Mouse (Mus musculus): Measurements from ENCODE around the gene Col27a1. TPM values are rescaled to one million over a fixed set of nuclear protein-coding genes. Genes with fewer than 3 reads are reported as not detected.

The Col27a1 gene
- polyA plus RNA-seq, 1 experiment from 2014 or later: 25.8 TPM

DNA sequence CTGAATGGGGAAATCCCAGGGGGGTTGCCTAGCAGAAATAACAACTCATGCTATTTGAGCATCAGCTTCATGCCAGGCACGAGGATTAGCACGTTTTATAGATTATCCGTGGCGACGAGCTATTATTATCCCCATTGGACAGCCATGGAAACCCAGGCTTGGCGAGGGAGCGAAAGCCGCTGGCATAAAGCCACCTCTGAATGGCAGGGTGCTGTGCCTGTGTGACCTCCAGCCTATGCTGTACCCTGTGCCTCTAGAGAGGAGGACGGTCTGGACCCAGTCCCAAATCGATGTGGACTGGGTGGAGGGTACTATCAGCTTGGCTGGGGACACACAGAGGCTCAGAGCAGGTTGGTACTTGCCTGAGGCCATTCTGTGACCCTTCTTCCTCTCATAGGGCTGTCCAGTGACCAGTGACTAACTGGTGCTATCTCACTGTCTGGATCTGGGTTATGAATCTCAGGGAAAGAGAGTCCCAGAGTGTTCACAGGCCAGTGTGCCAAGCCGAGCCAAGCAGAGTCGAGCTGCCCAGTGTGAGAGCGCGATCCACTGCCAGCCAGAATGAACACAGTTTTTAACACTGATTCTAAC lies 16.3 kb downstream of the Col27a1 start:
- no peak for TF ChIP-seq CTCF (IDR thresholded peaks at IDR 0.05; ENCODE audit: low read depth)
- Histone ChIP-seq H3K4me1 (ENCODE audit: insufficient read depth) (peaks cover 16% of the 10 kb centered on the region), H3K27ac (ENCODE audit: low read depth) (no peak overlapping the region), H3K9me3 (ENCODE audit: low read depth, low read length) (no peaks in the 10 kb centered on the region), H3K9ac (no peak overlapping the region), H3K4me2 (no peak overlapping the region), H3K4me3 (ENCODE audit: low read depth, low read length) (no peak overlapping the region), H3K27me3 (ENCODE audit: insufficient read depth, low read length) (no peaks in the 10 kb centered on the region), H3K36me3 (ENCODE audit: insufficient read depth) (peaks cover 64% of the 10 kb centered on the region)
- ATAC-seq (ENCODE audit: insufficient read depth) (no peak), DNase-seq (no peak)
- WGBS: 93% methylated on average over 14 of the region's 14 CpGs

DNA sequence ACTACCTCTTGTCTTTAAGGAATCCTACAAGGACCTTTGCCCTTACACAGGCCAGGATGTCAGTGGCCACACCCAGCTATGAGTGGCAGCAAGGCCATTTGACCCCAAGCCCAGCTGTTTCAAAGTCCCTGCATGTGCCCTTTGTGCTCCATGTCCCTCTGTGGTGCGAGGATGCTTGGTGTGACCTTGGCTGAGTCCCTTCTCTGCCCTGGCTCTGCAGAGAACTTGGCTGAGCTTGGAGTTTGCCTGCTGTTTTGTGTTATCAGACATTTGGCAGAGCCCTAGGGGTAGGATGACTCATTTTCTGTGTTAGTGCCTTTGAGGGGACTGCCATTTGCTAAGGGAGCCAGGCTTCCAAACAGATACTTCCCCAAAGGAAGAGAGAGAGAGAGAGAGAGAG lies 17.3 kb downstream of the Col27a1 start:
- H3K4me3 ChIP-seq (ENCODE audit: low read depth, low read length): no peak overlapping the region
- H3K4me1 ChIP-seq (ENCODE audit: insufficient read depth): peaks cover 15% of the 10 kb centered on the region
- DNase-seq (peak; percentile 51), ATAC-seq (ENCODE audit: insufficient read depth) (no peak)
- H3K4me2 ChIP-seq: no peak overlapping the region
- H3K27ac ChIP-seq (ENCODE audit: low read depth): no peak overlapping the region
- H3K27me3 ChIP-seq (ENCODE audit: insufficient read depth, low read length): no peaks in the 10 kb centered on the region
- peaks cover 64% of the 10 kb centered on the region for H3K36me3 ChIP-seq (ENCODE audit: insufficient read depth)
- no peaks in the 10 kb centered on the region for H3K9me3 ChIP-seq (ENCODE audit: low read depth, low read length)
- no peak overlapping the region for H3K9ac ChIP-seq
- WGBS: 67% methylated on average over 1 of the region's 1 CpGs
- TF ChIP-seq CTCF (IDR thresholded peaks at IDR 0.05; ENCODE audit: low read depth): no peak

DNA sequence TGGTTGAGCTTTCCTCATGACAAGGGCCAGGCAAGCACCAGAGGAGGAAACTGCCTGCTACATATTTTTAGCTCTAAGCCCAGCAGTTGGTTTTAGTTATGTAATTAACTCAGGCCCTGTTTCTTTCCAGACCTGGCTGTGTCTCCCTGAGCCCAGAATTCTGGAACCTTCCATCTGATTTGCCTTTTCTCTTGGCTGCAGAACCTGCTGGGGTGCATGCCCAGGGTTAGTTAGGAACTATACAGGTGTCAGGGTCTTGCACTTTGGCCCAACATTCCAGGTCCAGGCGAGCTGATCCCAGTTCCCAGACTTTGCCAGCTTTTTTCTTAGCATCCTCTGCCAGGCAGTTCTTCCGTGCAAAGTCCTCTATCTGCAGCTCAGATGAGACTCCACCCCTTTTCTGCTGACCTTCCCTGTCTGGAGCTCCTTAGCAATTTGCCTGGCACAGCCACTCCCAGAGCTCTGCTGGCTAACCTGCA lies 18.8 kb downstream of the Col27a1 start:
- WGBS: 47% methylated on average over 2 of the region's 2 CpGs
- ATAC-seq (ENCODE audit: insufficient read depth): no peak
- TF ChIP-seq CTCF (IDR thresholded peaks at IDR 0.05; ENCODE audit: low read depth): no peak
- Histone ChIP-seq H3K36me3 (ENCODE audit: insufficient read depth) (peaks cover 72% of the 10 kb centered on the region), H3K9ac (no peak overlapping the region), H3K27me3 (ENCODE audit: insufficient read depth, low read length) (no peaks in the 10 kb centered on the region), H3K4me1 (ENCODE audit: insufficient read depth) (peaks cover 8% of the 10 kb centered on the region), H3K9me3 (ENCODE audit: low read depth, low read length) (no peaks in the 10 kb centered on the region), H3K4me2 (no peak overlapping the region), H3K27ac (ENCODE audit: low read depth) (peak overlapping the region; percentile 77; the same call in 1 of the 2 replicates), H3K4me3 (ENCODE audit: low read depth, low read length) (no peak overlapping the region)
- DNase-seq: no peak

DNA sequence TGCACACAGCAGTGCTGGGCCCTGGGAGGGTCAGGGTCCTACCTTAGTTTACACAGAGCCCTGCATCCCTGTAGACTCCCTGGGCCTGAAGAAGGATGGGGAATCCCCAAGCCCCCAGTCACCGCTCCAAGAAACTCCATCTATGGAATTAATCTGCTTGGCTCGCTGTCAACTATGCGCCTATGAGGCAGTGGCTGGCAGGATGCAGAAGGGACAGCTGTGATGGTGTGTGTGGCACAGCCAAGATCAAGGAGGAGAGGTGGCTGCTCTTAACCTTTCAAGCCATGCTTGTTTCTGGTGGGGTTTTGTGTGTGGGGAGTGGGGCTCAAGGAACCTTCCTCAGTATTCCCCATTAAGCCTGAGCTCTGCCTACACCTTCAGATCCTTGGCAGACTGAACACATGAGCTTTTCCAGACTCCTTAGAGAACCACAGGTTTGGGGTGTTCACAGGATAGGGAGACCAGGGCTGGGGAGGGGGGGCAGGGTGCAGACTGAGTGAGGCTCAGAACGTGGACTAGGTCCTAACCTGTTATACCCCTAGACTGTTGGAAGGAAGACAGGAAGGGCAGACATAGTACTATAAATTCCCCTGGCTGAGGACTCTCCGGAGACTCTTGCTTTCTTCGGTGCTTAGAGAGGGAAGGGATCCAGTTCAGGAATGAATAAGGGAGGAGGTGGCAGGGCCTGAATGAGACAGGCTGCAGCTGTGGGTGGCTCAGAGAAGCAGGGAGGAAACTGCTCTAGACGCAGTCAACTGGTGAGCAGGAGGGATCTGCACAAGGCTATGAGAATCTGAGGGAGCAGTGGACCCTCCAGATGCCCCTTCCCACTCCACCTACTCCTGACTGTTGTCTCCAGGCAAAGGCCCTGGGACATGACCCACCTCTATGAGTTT lies 20.0 kb downstream of the Col27a1 start:
- peak; percentile 86 for DNase-seq

DNA sequence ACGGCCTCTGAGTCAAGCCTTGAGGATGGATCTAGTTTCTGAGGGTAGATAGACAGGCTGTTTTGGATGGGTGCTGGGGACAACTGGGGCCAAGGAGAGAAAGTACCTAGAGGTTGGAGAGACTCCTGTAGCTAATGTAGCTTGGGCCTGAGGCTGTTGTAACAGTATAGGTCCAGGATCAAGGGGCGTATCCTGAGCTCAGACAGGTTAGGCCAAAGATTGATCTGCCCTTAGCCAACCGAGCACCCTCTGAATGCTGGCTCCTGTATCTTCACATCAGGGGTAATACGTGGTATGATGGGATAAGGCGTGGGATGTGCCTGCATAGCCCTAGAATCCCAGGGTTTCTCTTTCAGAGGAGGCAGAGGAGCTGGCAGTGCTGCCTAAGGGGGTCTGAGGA lies 21.0 kb downstream of the Col27a1 start:
- TF ChIP-seq CTCF (IDR thresholded peaks at IDR 0.05; ENCODE audit: low read depth): no peak
- H3K9ac ChIP-seq: no peak overlapping the region
- DNase-seq (no peak), ATAC-seq (ENCODE audit: insufficient read depth) (no peak)
- no peak overlapping the region for H3K4me3 ChIP-seq (ENCODE audit: low read depth, low read length)
- H3K4me1 ChIP-seq (ENCODE audit: insufficient read depth): peaks cover 8% of the 10 kb centered on the region
- no peak overlapping the region for H3K27ac ChIP-seq (ENCODE audit: low read depth)
- H3K9me3 ChIP-seq (ENCODE audit: low read depth, low read length): no peaks in the 10 kb centered on the region
- H3K36me3 ChIP-seq (ENCODE audit: insufficient read depth): peaks cover 54% of the 10 kb centered on the region
- no peak overlapping the region for H3K4me2 ChIP-seq
- WGBS: 91% methylated on average over 5 of the region's 5 CpGs
- H3K27me3 ChIP-seq (ENCODE audit: insufficient read depth, low read length): no peaks in the 10 kb centered on the region

More for the DNA sequence above, 20.0 kb downstream of the Col27a1 start:
- H3K4me3 ChIP-seq (ENCODE audit: low read depth, low read length): no peak overlapping the region
- H3K27ac ChIP-seq (ENCODE audit: low read depth): peak overlapping the region; percentile 77; the same call in 1 of the 2 replicates
- no peak for TF ChIP-seq CTCF (IDR thresholded peaks at IDR 0.05; ENCODE audit: low read depth)
- no peak overlapping the region for H3K9ac ChIP-seq
- ATAC-seq (ENCODE audit: insufficient read depth): peak; percentile 64
- 40% methylated on average over 7 of the region's 7 CpGs for WGBS
- no peak overlapping the region for H3K4me2 ChIP-seq
- peaks cover 61% of the 10 kb centered on the region for H3K36me3 ChIP-seq (ENCODE audit: insufficient read depth)
- H3K9me3 ChIP-seq (ENCODE audit: low read depth, low read length): no peaks in the 10 kb centered on the region
- peaks cover 8% of the 10 kb centered on the region for H3K4me1 ChIP-seq (ENCODE audit: insufficient read depth)
- H3K27me3 ChIP-seq (ENCODE audit: insufficient read depth, low read length): no peaks in the 10 kb centered on the region

DNA sequence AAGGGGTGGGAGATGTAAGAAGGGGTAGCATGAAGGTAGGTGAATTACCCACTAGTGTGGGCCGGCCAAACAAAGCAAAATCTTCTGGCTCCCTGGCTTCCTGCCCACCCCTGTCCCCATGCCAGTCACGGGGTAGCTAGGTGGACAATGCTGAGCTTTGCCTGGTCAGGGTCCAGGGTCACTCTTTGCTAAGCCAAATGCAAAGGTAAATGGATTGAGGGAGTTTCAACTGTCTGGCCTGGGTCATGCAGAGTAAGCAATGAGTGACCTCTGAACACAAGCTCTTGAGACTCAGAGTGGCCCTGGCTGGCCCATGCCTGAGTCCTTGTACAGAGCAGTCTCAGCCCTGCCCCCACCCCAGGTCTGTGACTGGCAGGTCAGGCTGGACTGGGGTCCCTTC lies 22.4 kb downstream of the Col27a1 start:
- peaks cover 8% of the 10 kb centered on the region for H3K4me1 ChIP-seq (ENCODE audit: insufficient read depth)
- no peak for DNase-seq
- H3K36me3 ChIP-seq (ENCODE audit: insufficient read depth): peaks cover 52% of the 10 kb centered on the region

DNA sequence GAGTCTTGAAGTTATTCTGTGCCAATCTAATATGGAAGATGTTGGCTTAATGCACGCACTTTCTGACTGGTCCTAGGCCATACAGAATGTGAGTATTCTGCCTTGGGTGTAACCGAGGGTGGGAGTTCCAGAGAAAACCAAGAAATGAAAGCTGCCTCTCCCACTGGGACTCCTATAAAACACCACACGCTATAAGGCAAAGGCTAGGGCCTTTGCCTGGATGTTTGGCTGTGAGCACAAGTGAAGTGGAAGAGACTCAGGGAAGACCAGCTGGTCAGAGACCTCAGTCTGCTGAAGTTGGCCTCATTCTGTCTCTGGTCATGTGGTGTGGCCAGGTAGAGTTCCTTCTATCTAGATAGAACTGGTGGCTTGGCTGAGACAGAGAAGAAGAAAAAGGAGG lies 23.4 kb downstream of the Col27a1 start:
- Histone ChIP-seq H3K27ac (ENCODE audit: low read depth) (no peak overlapping the region), H3K36me3 (ENCODE audit: insufficient read depth) (peaks cover 53% of the 10 kb centered on the region), H3K4me2 (no peak overlapping the region), H3K9me3 (ENCODE audit: low read depth, low read length) (no peaks in the 10 kb centered on the region), H3K27me3 (ENCODE audit: insufficient read depth, low read length) (no peaks in the 10 kb centered on the region), H3K4me3 (ENCODE audit: low read depth, low read length) (no peak overlapping the region), H3K4me1 (ENCODE audit: insufficient read depth) (peaks cover 8% of the 10 kb centered on the region), H3K9ac (no peak overlapping the region)
- 78% methylated on average over 3 of the region's 3 CpGs for WGBS
- ATAC-seq (ENCODE audit: insufficient read depth): no peak
- no peak for TF ChIP-seq CTCF (IDR thresholded peaks at IDR 0.05; ENCODE audit: low read depth)
- no peak for DNase-seq

More for the DNA sequence above, 22.4 kb downstream of the Col27a1 start:
- Histone ChIP-seq H3K4me2 (no peak overlapping the region), H3K9me3 (ENCODE audit: low read depth, low read length) (no peaks in the 10 kb centered on the region), H3K9ac (no peak overlapping the region), H3K27me3 (ENCODE audit: insufficient read depth, low read length) (no peaks in the 10 kb centered on the region), H3K27ac (ENCODE audit: low read depth) (no peak overlapping the region), H3K4me3 (ENCODE audit: low read depth, low read length) (no peak overlapping the region)
- WGBS: 33% methylated on average over 2 of the region's 2 CpGs
- no peak for ATAC-seq (ENCODE audit: insufficient read depth)
- TF ChIP-seq CTCF (IDR thresholded peaks at IDR 0.05; ENCODE audit: low read depth): no peak
